ENCODE assay signal across 14 mouse cellular contexts in genomic region chr19:32626768-32627331, GRCm38 (mm10). TPM values are rescaled to one million over a fixed set of nuclear protein-coding genes. Genes with fewer than 3 reads are reported as not detected.
DNase-seq lines count a peak whose midpoint lies in the region; TF ChIP-seq lines count a peak whose summit lies in the region.
"Had no signal": no experiment of that assay in that cellular context is flagged by ENCODE, and none has a peak within 500 bp of the region (broad histone marks: within the 10 kb centered on the region; RNA-seq: fewer than 3 reads in every experiment).

No protein-coding gene starts in this region.

- TF ChIP-seq EP300 in CH12.LX (IDR thresholded peaks at IDR 0.05; ENCODE audit: low read length) = peak; percentile 14; the same call in 1 of the 2 replicates

- H3K36me3 ChIP-seq in CH12.LX (replicated peaks in 1 of 2; ENCODE audit: control insufficient read depth in 1 of 2, insufficient read depth in 1 of 2, low read length in 1 of 2) = no peaks in the 10 kb centered on the region
- H3K36me3 ChIP-seq: embryonic facial prominence, embryonic 13.5 days; heart, embryonic 13.5 days; hindbrain, embryonic 15.5 days had no signal

- dilution Hi-C loops in CH12.LX (cut with MboI; ENCODE audit: extremely low pct_ligation_motif_present, extremely low pct_unique_long_range_greater_than_20kb, low sequenced_read_pairs) = no loop called here

- TF ChIP-seq POLR2A in CH12.LX (IDR thresholded peaks at IDR 0.05; ENCODE audit: low read depth, low read length) = no peak

- in situ Hi-C loops in CH12.LX (cut with MboI; ENCODE audit: low pct_ligation_motif_present, low pct_unique_long_range_greater_than_20kb, low sequenced_read_pairs) = no loop called here

- H3K27ac ChIP-seq in CH12.LX (ENCODE audit: insufficient read depth, low read depth) = no peak overlapping the region
- H3K27ac ChIP-seq: embryonic facial prominence, embryonic 13.5 days; heart, embryonic 13.5 days; hindbrain, embryonic 15.5 days; left cerebral cortex, adult 2 months had no signal

- no peak overlapping the region for H3K4me3 ChIP-seq in CH12.LX (replicated peaks in 1 of 3; ENCODE audit: low read depth in 2 of 3, low read length in 2 of 3, poor library complexity in 1 of 3)
- H3K4me3 ChIP-seq: embryonic facial prominence, embryonic 13.5 days; heart, embryonic 13.5 days; hindbrain, embryonic 15.5 days; left cerebral cortex, adult 2 months had no signal

- no peaks in the 10 kb centered on the region for H3K9me3 ChIP-seq in CH12.LX (replicated peaks; ENCODE audit: low read length)
- H3K9me3 ChIP-seq: embryonic facial prominence, embryonic 13.5 days; heart, embryonic 13.5 days; hindbrain, embryonic 15.5 days had no signal

- H3K79me2 ChIP-seq in CH12.LX (replicated peaks; ENCODE audit: control insufficient read depth, extremely low read depth, insufficient read depth, poor library complexity, severe bottlenecking) = no peaks in the 10 kb centered on the region

- no peak overlapping the region for H3K9ac ChIP-seq in CH12.LX (ENCODE audit: insufficient read depth, low read depth)
- H3K9ac ChIP-seq: embryonic facial prominence, embryonic 13.5 days; forebrain, postnatal 0 days; heart, embryonic 13.5 days; hindbrain, embryonic 15.5 days had no signal

- H3K4me2 ChIP-seq in CH12.LX (ENCODE audit: insufficient read depth, low read depth, poor library complexity, severe bottlenecking) = peak overlapping the region; percentile 33
- H3K4me2 ChIP-seq: embryonic facial prominence, embryonic 13.5 days; heart, embryonic 13.5 days; hindbrain, embryonic 15.5 days had no signal

- DNase-seq in CH12.LX (ENCODE audit: extremely low read depth) = peak; percentile 51
- peak; percentile 4 for DNase-seq in T-cell, adult 2 months (ENCODE audit: low spot score)
- DNase-seq in kidney, postnatal 36 days = peak; percentile 71 to 75
- DNase-seq in testis, postnatal 10 days (ENCODE audit: low spot score) = peak; percentile 48
- no peak for DNase-seq in left cerebral cortex, adult 8-10 months (ENCODE audit: low spot score in 2 of 2)
- no peak for DNase-seq in left cerebral cortex, adult 11 months (ENCODE audit: low spot score)
- DNase-seq in gastrocnemius, adult 8-10 months (ENCODE audit: low spot score in 2 of 2) = no peak
- DNase-seq: cerebellum, postnatal 10 days; forebrain, postnatal 0 days; lung, postnatal 10 days had no signal

- peaks cover 0 to 16% of the 10 kb centered on the region in 2 experiments; a peak in 3 of 4 replicates for H3K4me1 ChIP-seq in CH12.LX (ENCODE audit: control insufficient read depth in 1 of 2, insufficient read depth in 2 of 2)
- H3K4me1 ChIP-seq: embryonic facial prominence, embryonic 13.5 days; hindbrain, embryonic 15.5 days had no signal

- TF ChIP-seq RAD21 in CH12.LX (IDR thresholded peaks at IDR 0.05; ENCODE audit: low read depth, low read length) = no peak

- H3K27me3 ChIP-seq in CH12.LX (replicated peaks) = no peaks in the 10 kb centered on the region
- H3K27me3 ChIP-seq: embryonic facial prominence, embryonic 13.5 days; heart, embryonic 13.5 days; hindbrain, embryonic 15.5 days had no signal

- no peak for TF ChIP-seq CTCF in CH12.LX (conservative IDR thresholded peaks at IDR 0.05 in 1 of 2, IDR thresholded peaks at IDR 0.05 in 1 of 2; ENCODE audit: low read depth in 2 of 2, low read length in 2 of 2)

TF ChIP-seq in CH12.LX, 34 proteins besides CTCF, POLR2A, EP300 and RAD21:
- no peak for TF ChIP-seq POLR2AphosphoS2 (IDR thresholded peaks at IDR 0.05; ENCODE audit: low read depth, low read length)
- TF ChIP-seq MAX (IDR thresholded peaks at IDR 0.05; ENCODE audit: low read length) = peak; percentile 82
- no peak for TF ChIP-seq MAZ (IDR thresholded peaks at IDR 0.05; ENCODE audit: low read depth, low read length)
- no peak for TF ChIP-seq NRF1 (IDR thresholded peaks at IDR 0.05; ENCODE audit: low read depth, low read length)
- TF ChIP-seq TCF12 (IDR thresholded peaks at IDR 0.05; ENCODE audit: low read depth, low read length) = peak; percentile 63; the same call in 1 of the 2 replicates
- TF ChIP-seq ETS1 (conservative IDR thresholded peaks at IDR 0.05; ENCODE audit: low read depth, low read length) = peak; percentile 46
- TF ChIP-seq BHLHE40 (IDR thresholded peaks at IDR 0.05; ENCODE audit: low read depth, low read length) = peak; percentile 78
- TF ChIP-seq ELF1 (IDR thresholded peaks at IDR 0.05; ENCODE audit: low read depth, low read length) = no peak
- TF ChIP-seq IRF4 (IDR thresholded peaks at IDR 0.05; ENCODE audit: low read depth, low read length) = no peak
- TF ChIP-seq MYC (IDR thresholded peaks at IDR 0.05; ENCODE audit: low read depth, low read length) = peak; percentile 52
- TF ChIP-seq MAFK (IDR thresholded peaks at IDR 0.05; ENCODE audit: insufficient replicate concordance, low read length) = no peak
- TF ChIP-seq MEF2A (IDR thresholded peaks at IDR 0.05; ENCODE audit: borderline replicate concordance, low read depth, low read length) = 0 out of 2 replicates have a peak, but pooled peaks have one; percentile 38

RNA-seq across cellular contexts. Expression of gene Papss2, which starts 31.3 kb away (rescaled TPM):
- total RNA-seq in CH12.LX (2012; rRNA removed) (0.21 and 0.42 TPM in 2 replicates), CH12.LX (2014; rRNA removed) (0.23 and 0.39 TPM in 2 replicates)
- 0.36 and 0.44 TPM in 2 replicates for polyA plus RNA-seq in CH12.LX (2012; ENCODE audit: insufficient read length, low read depth)
- 10 to 100 TPM in 3 of 4 experiments, 1 to 10 TPM in 1; 9.1 to 13.1 (median 10.4) TPM for total RNA-seq in left cerebral cortex, adult 8-10 months (2022)
- 1 to 10 TPM; 2.3 to 5.7 (median 3.4) TPM for total RNA-seq in gastrocnemius, adult 8-10 months (2022)

Comparison
In these comparisons a context has a peak if more than half of its experiments do, and no peak if none do; other contexts are left out.
1. DNase-seq: peak in CH12.LX (single experiment), T-cell, adult 2 months (single experiment), kidney, postnatal 36 days (2 of 2) and testis, postnatal 10 days (single experiment); none in left cerebral cortex, adult 8-10 months (0 of 2), left cerebral cortex, adult 11 months (single experiment) and gastrocnemius, adult 8-10 months (0 of 2).